Mouse (Mus musculus) cortical plate, adult 2 months (tissue): Measurements from ENCODE around the gene Tmem128.

Experiments
- CTCF ChIP-seq: fragments of 200-500 bp; IDR thresholded peaks from 2 replicates; pipeline ENCODE4 v1.5.1; 2011; ENCODE audit warnings: mild to moderate bottlenecking, control low read depth, low read length; ENCODE audit not compliant: insufficient read depth; ENCODE audit errors: extremely low read depth
- POLR2A ChIP-seq: fragments of 200-500 bp; IDR thresholded peaks from 2 replicates; pipeline ENCODE4 v1.6.1; 2011; ENCODE audit warnings: mild to moderate bottlenecking, low read length, control low read depth; ENCODE audit not compliant: insufficient read depth; ENCODE audit errors: extremely low read depth

- no peak for TF ChIP-seq CTCF
- no peak for TF ChIP-seq POLR2A
These were observed 18.0 kb upstream of the Tmem128 start for GRCm38 (mm10) chr5:38241966-38242365.
